Mouse (Mus musculus): ENCODE measurements around the gene Gmpr2. TPM values are rescaled to one million over a fixed set of nuclear protein-coding genes. Genes with fewer than 3 reads are reported as not detected.
A peak's percentile ranks its signal among the peaks of the same experiment; 100 is the strongest.

Gene Gmpr2
- total and polyA plus RNA-seq, 2 experiments from 2014 or later = 27.4 to 29.2 TPM

DNA sequence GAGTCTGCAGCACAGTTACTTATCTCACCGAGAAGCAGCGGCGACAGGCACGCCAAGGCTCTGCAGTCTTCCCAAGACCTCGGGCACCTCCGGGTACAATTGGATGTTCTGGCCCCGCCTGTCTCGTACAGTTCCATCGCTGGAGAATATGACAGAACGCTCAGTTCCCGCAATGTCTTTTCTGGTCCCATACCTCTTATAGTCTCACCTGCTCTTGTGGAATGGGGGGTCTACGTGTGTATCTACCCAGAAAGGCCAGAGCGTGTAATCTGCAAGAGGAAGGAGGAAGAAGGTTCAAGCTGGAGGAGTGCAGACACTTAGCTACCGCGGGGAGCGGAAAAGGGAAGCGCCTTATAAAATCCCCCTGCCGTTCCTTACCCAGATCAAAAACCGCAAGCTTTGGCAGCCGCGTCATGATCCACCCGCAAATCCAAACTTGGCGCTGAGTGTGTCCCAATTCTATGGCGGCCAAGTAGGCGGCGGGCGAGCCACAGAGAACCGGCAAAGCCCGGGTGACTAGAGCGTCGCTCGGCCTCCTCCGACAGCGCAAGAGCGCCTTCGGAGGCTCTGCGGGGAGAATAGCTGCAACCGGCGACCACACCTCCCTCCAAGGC lies 11.7 kb upstream of the Gmpr2 start, which contains the start of gene Mdp1:
TSS of gene Mdp1 (minus strand) at position 549 of the 614 bp plus-strand sequence.
- ATAC-seq (ENCODE audit: insufficient read depth, low read depth) (peak; percentile 93), DNase-seq (ENCODE audit: low spot score) (peak; percentile 90)
- Histone ChIP-seq H3K4me1 (ENCODE audit: control insufficient read depth, insufficient read depth) (peaks cover 24% of the 10 kb centered on the region), H3K9me3 (replicated peaks; ENCODE audit: control insufficient read depth, low read length) (no peaks in the 10 kb centered on the region), H3K9ac (replicated peaks; ENCODE audit: low read depth, low read length) (peak within 1 kb of the TSS; percentile 77), H3K4me3 (ENCODE audit: low read depth, low read length) (peak within 1 kb of the TSS; percentile 86), H3K4me2 (ENCODE audit: low read depth, low read length) (peak within 1 kb of the TSS; percentile 66), H3K36me3 (replicated peaks; ENCODE audit: control insufficient read depth, insufficient read depth, low read length) (peaks cover 30% of the 10 kb centered on the region), H3K27me3 (ENCODE audit: control insufficient read depth, insufficient read depth, low read length) (no peaks in the 10 kb centered on the region), H3K27ac (ENCODE audit: low read depth) (peak within 1 kb of the TSS; percentile 94)
- TF ChIP-seq EP300 (IDR thresholded peaks at IDR 0.05; ENCODE audit: low read depth) (no peak), CTCF (IDR thresholded peaks at IDR 0.05; ENCODE audit: low read depth) (peak; percentile 26)
- WGBS = under 1% methylated on average over 39 of the region's 39 CpGs

DNA sequence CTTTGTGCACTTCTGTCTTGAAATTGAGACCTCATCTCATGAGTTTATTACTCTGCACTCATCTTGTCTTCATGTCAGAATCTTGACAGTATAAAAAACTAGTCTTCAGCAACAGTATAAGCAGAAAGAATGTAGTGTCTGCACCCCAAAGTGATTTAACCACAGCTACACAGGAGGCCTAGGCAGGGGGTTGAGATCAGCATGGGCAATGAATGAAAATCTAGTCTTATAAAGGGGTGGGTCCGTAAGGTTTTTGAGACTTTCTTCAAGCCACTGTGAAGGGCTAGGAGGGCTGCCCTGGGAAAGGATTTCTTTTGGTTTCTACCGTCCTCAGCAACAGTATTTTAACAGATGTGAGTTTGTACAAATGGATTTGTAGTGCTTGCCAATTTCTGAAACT lies 11.1 kb upstream of the Gmpr2 start:
- TF ChIP-seq CTCF (IDR thresholded peaks at IDR 0.05; ENCODE audit: low read depth) (no peak), EP300 (IDR thresholded peaks at IDR 0.05; ENCODE audit: low read depth) (no peak)
- Histone ChIP-seq H3K4me3 (ENCODE audit: low read depth, low read length) (peak overlapping the region; percentile 86; the same call in 1 of the 2 replicates), H3K27ac (ENCODE audit: low read depth) (no peak overlapping the region)

DNA sequence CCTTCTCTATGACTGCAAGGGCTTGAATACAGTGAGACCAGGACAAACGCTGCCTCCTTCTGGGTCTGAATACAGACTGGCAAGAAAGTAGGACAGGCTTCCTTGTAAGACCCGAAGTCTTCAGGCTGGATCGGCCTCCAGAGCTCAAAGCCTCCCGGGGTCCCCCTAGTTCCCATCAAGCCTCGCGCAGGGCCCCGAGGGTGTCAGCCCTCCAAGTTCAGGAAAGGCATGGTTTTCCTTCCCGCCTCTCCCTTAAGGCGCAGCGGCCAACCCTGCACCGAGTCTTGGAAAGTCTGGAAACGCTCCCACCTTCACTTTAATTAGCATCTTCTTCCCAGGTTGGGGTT lies 282 bp upstream of the Gmpr2 start:
- Histone ChIP-seq H3K4me1 (ENCODE audit: control insufficient read depth, insufficient read depth) (peaks cover 18% of the 10 kb centered on the region), H3K9ac (replicated peaks; ENCODE audit: low read depth, low read length) (peak overlapping the region; percentile 90), H3K27me3 (ENCODE audit: control insufficient read depth, insufficient read depth, low read length) (no peaks in the 10 kb centered on the region), H3K27ac (ENCODE audit: low read depth) (peak overlapping the region; percentile 73), H3K4me2 (ENCODE audit: low read depth, low read length) (peak overlapping the region; percentile 88), H3K36me3 (replicated peaks; ENCODE audit: control insufficient read depth, insufficient read depth, low read length) (peaks cover 24% of the 10 kb centered on the region), H3K4me3 (ENCODE audit: low read depth, low read length) (peak overlapping the region; percentile 89), H3K9me3 (replicated peaks; ENCODE audit: control insufficient read depth, low read length) (no peaks in the 10 kb centered on the region)
- peak; percentile 27 for ATAC-seq (ENCODE audit: insufficient read depth, low read depth)
- TF ChIP-seq CTCF (IDR thresholded peaks at IDR 0.05; ENCODE audit: low read depth) = no peak
- no peak for TF ChIP-seq EP300 (IDR thresholded peaks at IDR 0.05; ENCODE audit: low read depth)
- WGBS = under 1% methylated on average over 12 of the region's 12 CpGs
- no peak for DNase-seq (ENCODE audit: low spot score)

More for the DNA sequence above, 11.1 kb upstream of the Gmpr2 start:
- Histone ChIP-seq H3K4me2 (ENCODE audit: low read depth, low read length) (peak overlapping the region; percentile 66), H3K4me1 (ENCODE audit: control insufficient read depth, insufficient read depth) (peaks cover 24% of the 10 kb centered on the region), H3K27me3 (ENCODE audit: control insufficient read depth, insufficient read depth, low read length) (no peaks in the 10 kb centered on the region), H3K36me3 (replicated peaks; ENCODE audit: control insufficient read depth, insufficient read depth, low read length) (peaks cover 30% of the 10 kb centered on the region), H3K9ac (replicated peaks; ENCODE audit: low read depth, low read length) (no peak overlapping the region), H3K9me3 (replicated peaks; ENCODE audit: control insufficient read depth, low read length) (no peaks in the 10 kb centered on the region)
- no peak for ATAC-seq (ENCODE audit: insufficient read depth, low read depth)
- 48% methylated on average over 2 of the region's 2 CpGs for WGBS
- DNase-seq (ENCODE audit: low spot score) = no peak

DNA sequence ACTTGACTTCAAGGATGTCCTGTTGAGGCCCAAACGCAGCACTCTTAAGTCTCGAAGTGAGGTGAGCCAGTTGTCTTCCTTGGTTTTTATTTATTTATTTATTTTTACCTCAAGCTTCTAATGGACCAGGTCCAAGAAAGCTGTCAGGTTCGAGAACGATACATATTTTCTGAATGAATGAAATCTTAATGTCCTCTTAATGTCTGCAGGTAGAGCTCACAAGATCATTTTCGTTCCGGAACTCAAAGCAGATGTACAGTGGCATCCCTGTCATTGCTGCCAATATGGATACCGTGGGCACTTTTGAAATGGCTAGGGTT lies 960 bp downstream of the Gmpr2 start:
- 69% methylated on average over 7 of the region's 7 CpGs for WGBS
- Histone ChIP-seq H3K4me1 (ENCODE audit: control insufficient read depth, insufficient read depth) (peaks cover 18% of the 10 kb centered on the region), H3K27me3 (ENCODE audit: control insufficient read depth, insufficient read depth, low read length) (no peaks in the 10 kb centered on the region), H3K4me2 (ENCODE audit: low read depth, low read length) (peak overlapping the region; percentile 88), H3K4me3 (ENCODE audit: low read depth, low read length) (peak overlapping the region; percentile 89), H3K36me3 (replicated peaks; ENCODE audit: control insufficient read depth, insufficient read depth, low read length) (peaks cover 33% of the 10 kb centered on the region), H3K27ac (ENCODE audit: low read depth) (peak overlapping the region; percentile 73), H3K9ac (replicated peaks; ENCODE audit: low read depth, low read length) (peak overlapping the region; percentile 90; the same call in 1 of the 2 replicates), H3K9me3 (replicated peaks; ENCODE audit: control insufficient read depth, low read length) (no peaks in the 10 kb centered on the region)
- TF ChIP-seq EP300 (IDR thresholded peaks at IDR 0.05; ENCODE audit: low read depth) (no peak), CTCF (IDR thresholded peaks at IDR 0.05; ENCODE audit: low read depth) (no peak)
- no peak for ATAC-seq (ENCODE audit: insufficient read depth, low read depth)
- no peak for DNase-seq (ENCODE audit: low spot score)

DNA sequence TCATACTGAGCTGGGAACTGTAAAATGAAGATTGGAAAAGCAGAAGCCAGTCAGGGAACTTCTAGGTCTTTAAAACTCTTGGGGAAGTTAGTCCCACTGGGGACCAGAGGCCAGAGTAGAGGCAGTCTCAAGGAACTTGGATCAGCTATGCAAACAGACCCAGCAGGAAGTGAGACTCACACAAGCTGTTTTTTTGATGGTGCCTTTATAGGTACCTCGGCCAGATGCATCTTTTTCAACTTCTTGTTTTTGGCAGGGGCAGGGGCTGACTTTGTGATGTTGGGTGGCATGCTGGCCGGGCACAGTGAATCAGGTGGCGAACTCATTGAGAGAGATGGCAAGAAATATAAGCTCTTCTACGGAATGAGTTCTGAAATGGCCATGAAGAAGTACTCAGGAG lies 5.9 kb downstream of the Gmpr2 start:
- Histone ChIP-seq H3K9ac (replicated peaks; ENCODE audit: low read depth, low read length) (no peak overlapping the region), H3K4me1 (ENCODE audit: control insufficient read depth, insufficient read depth) (peaks cover 5% of the 10 kb centered on the region; the same call in 1 of the 2 replicates), H3K36me3 (replicated peaks; ENCODE audit: control insufficient read depth, insufficient read depth, low read length) (peaks cover 52% of the 10 kb centered on the region), H3K9me3 (replicated peaks; ENCODE audit: control insufficient read depth, low read length) (no peaks in the 10 kb centered on the region), H3K4me3 (ENCODE audit: low read depth, low read length) (no peak overlapping the region), H3K4me2 (ENCODE audit: low read depth, low read length) (no peak overlapping the region), H3K27me3 (ENCODE audit: control insufficient read depth, insufficient read depth, low read length) (no peaks in the 10 kb centered on the region), H3K27ac (ENCODE audit: low read depth) (no peak overlapping the region)
- 75% methylated on average over 4 of the region's 4 CpGs for WGBS
- DNase-seq (ENCODE audit: low spot score) = no peak
- no peak for ATAC-seq (ENCODE audit: insufficient read depth, low read depth)
- TF ChIP-seq EP300 (IDR thresholded peaks at IDR 0.05; ENCODE audit: low read depth) (no peak), CTCF (IDR thresholded peaks at IDR 0.05; ENCODE audit: low read depth) (no peak)

Measured in heart, postnatal 0 days (tissue).